8 mouse cellular contexts compared by ENCODE assay signal in genomic region chr17:30347101-30347613, GRCm38 (mm10).
DNase-seq lines count a peak whose midpoint lies in the region; ATAC-seq and TF ChIP-seq lines count a peak whose summit lies in the region.

No protein-coding gene starts in this region.

- H3K27ac ChIP-seq in heart, adult 2 months: no peak overlapping the region
- peak overlapping the region; percentile 59; the same call in 1 of the 2 replicates for H3K27ac ChIP-seq in forebrain, postnatal 0 days (ENCODE audit: low read depth, low read length)

- ATAC-seq in Patski: no peak
- ATAC-seq in forebrain, postnatal 0 days: peak; percentile 90
- ATAC-seq in megakaryocyte-erythroid progenitor cell, adult 5-6 weeks (replicated peaks; ENCODE audit: low FRiP score, low TSS enrichment, poor library complexity, severe bottlenecking): peak; percentile 98

- no peak overlapping the region for H3K4me3 ChIP-seq in heart, adult 2 months
- H3K4me3 ChIP-seq in forebrain, postnatal 0 days (ENCODE audit: low read depth, low read length): no peak overlapping the region

- H3K4me2 ChIP-seq in forebrain, postnatal 0 days (ENCODE audit: low read depth): 0 out of 2 replicates have a peak overlapping the region, but pooled peaks have one; percentile 15

- H3K4me1 ChIP-seq in heart, adult 2 months (ENCODE audit: control insufficient read depth, insufficient read depth, low read length): peaks cover 18% of the 10 kb centered on the region
- peaks cover 17% of the 10 kb centered on the region; the same call in 1 of the 2 replicates for H3K4me1 ChIP-seq in forebrain, postnatal 0 days (ENCODE audit: insufficient read depth)

- in situ Hi-C loops in Patski (cut with MboI; ENCODE audit: low pct_unique_long_range_greater_than_20kb): no loop called here

- no peak for TF ChIP-seq CTCF in heart, adult 2 months (IDR thresholded peaks at IDR 0.05)
- no peak for TF ChIP-seq CTCF in Patski (IDR thresholded peaks at IDR 0.05)
- no peak for TF ChIP-seq CTCF in forebrain, postnatal 0 days (IDR thresholded peaks at IDR 0.05; ENCODE audit: low read depth)

- H3K36me3 ChIP-seq in heart, adult 2 months (ENCODE audit: control insufficient read depth, insufficient read depth, low read length): no peaks in the 10 kb centered on the region
- no peaks in the 10 kb centered on the region for H3K36me3 ChIP-seq in forebrain, postnatal 0 days (ENCODE audit: insufficient read depth)

- DNase-seq in heart, adult 2 months: peak; percentile 13 to 29
- DNase-seq in heart, postnatal 25 days (ENCODE audit: low spot score): no peak
- peak; percentile 9 for DNase-seq in Patski (ENCODE audit: low read depth, low spot score)
- peak; percentile 61 for DNase-seq in forebrain, postnatal 0 days
- DNase-seq in layer of hippocampus, adult 11-12 months (ENCODE audit: low spot score): no peak
- no peak for DNase-seq in gastrocnemius, postnatal 36 days
- no peak for DNase-seq in ovary, postnatal 14 days (ENCODE audit: low spot score)

- no peaks in the 10 kb centered on the region for H3K79me2 ChIP-seq in heart, adult 2 months (replicated peaks; ENCODE audit: control insufficient read depth, insufficient read depth, low read length)

- TF ChIP-seq EP300 in heart, adult 2 months (IDR thresholded peaks at IDR 0.05; ENCODE audit: insufficient read depth, low read depth, low read length): no peak

- no peak overlapping the region for H3K9ac ChIP-seq in heart, adult 2 months (ENCODE audit: low read depth, low read length)
- H3K9ac ChIP-seq in forebrain, postnatal 0 days: no peak overlapping the region

- CTCF ChIA-PET in Patski (lab: Charles Lee): no interaction called here

- no peaks in the 10 kb centered on the region for H3K27me3 ChIP-seq in heart, adult 2 months (ENCODE audit: control insufficient read depth, insufficient read depth, low read length)
- H3K27me3 ChIP-seq in Patski: no peaks in the 10 kb centered on the region
- no peaks in the 10 kb centered on the region for H3K27me3 ChIP-seq in forebrain, postnatal 0 days (ENCODE audit: insufficient read depth, low read length)

- WGBS in heart, adult 2 months: 28% methylated on average over 10 of the region's 10 CpGs
- WGBS in forebrain, postnatal 0 days: 17% methylated on average over 10 of the region's 10 CpGs

- intact Hi-C loops in heart, adult 2 months (cut with DNase I): loop anchor here (2.0 kb wide), 1 partner anchor 14 kb away; no protein-coding TSS in a partner anchor
- intact Hi-C loops in heart, postnatal 25 days (cut with DNase I): no loop called here
- intact Hi-C loops in gastrocnemius, postnatal 36 days (cut with DNase I): no loop called here

- POLR2A ChIA-PET in Patski (lab: Charles Lee): no interaction called here

- H3K9me3 ChIP-seq in forebrain, postnatal 0 days (ENCODE audit: low read length): no peaks in the 10 kb centered on the region

- no peak for TF ChIP-seq POLR2A in heart, adult 2 months (IDR thresholded peaks at IDR 0.05; ENCODE audit: insufficient read depth, low read depth, low read length)

Comparison
In these comparisons a context has a peak if more than half of its experiments do, and no peak if none do; other contexts are left out.
1. DNase-seq: peak in heart, adult 2 months (2 of 2), Patski (single experiment) and forebrain, postnatal 0 days (single experiment); none in heart, postnatal 25 days (single experiment), layer of hippocampus, adult 11-12 months (single experiment), gastrocnemius, postnatal 36 days (0 of 2) and ovary, postnatal 14 days (single experiment).